Comparison of ENCODE assay signal across 25 mouse cellular contexts in genomic region chrX:142516406-142517131, GRCm38 (mm10).
DNase-seq lines count a peak whose midpoint lies in the region; ATAC-seq and TF ChIP-seq lines count a peak whose summit lies in the region.
"Had no signal": no experiment of that assay in that cellular context is flagged by ENCODE, and none has a peak within 500 bp of the region (broad histone marks: within the 10 kb centered on the region; RNA-seq: fewer than 3 reads in every experiment).

No protein-coding gene starts in this region.

- H3K9me3 ChIP-seq in heart, embryonic 11.5 days (replicated peaks; ENCODE audit: control insufficient read depth, low read length) = no peaks in the 10 kb centered on the region
- H3K9me3 ChIP-seq: forebrain, embryonic 10.5 days; heart, embryonic 10.5 days; limb, embryonic 10.5 days; lung, embryonic 15.5 days; midbrain, embryonic 15.5 days; neural tube, embryonic 15.5 days had no signal

- 68% methylated on average over 5 of the region's 5 CpGs for WGBS in lung, adult 2 months
- WGBS in heart, embryonic 11.5 days (ENCODE audit: insufficient replicate concordance) = 82% methylated on average over 5 of the region's 5 CpGs

- H3K4me1 ChIP-seq in lung, adult 2 months (ENCODE audit: control insufficient read depth, insufficient read depth, low read length) = no peaks in the 10 kb centered on the region
- no peaks in the 10 kb centered on the region for H3K4me1 ChIP-seq in heart, embryonic 11.5 days (ENCODE audit: control insufficient read depth, insufficient read depth, low read length)
- H3K4me1 ChIP-seq: forebrain, embryonic 10.5 days; heart, embryonic 10.5 days; limb, embryonic 10.5 days; lung, embryonic 15.5 days; midbrain, embryonic 15.5 days; neural tube, embryonic 15.5 days had no signal

- H3K4me2 ChIP-seq in heart, embryonic 11.5 days = no peak overlapping the region
- H3K4me2 ChIP-seq: lung, embryonic 15.5 days; midbrain, embryonic 15.5 days; neural tube, embryonic 15.5 days had no signal

- TF ChIP-seq CTCF in lung, adult 2 months (IDR thresholded peaks at IDR 0.05; ENCODE audit: insufficient read depth, low read length) = no peak

- DNase-seq in adrenal gland, adult (ENCODE audit: inconsistent age in 2 of 2, low spot score in 1 of 2) = peak; percentile 21 to 66
- DNase-seq in adrenal gland, adult 18-20 months (ENCODE audit: low spot score in 2 of 2) = no peak
- peak; percentile 52 to 56 for DNase-seq in lung, adult 18-20 months
- no peak for DNase-seq in lung, adult 2 months
- DNase-seq in lung, postnatal 10 days = peak; percentile 5
- DNase-seq in ovary, postnatal 14 days (ENCODE audit: low spot score) = no peak
- DNase-seq: adrenal gland, adult 8-10 months; cerebellum, adult 11 months; cerebellum, postnatal 14 days; embryo, embryonic 11 days; heart, postnatal 10 days; kidney, adult 9 months; kidney, postnatal 25 days; layer of hippocampus, adult 9-11 months; thymus, postnatal 14 days had no signal

- H3K9ac ChIP-seq in heart, embryonic 11.5 days (ENCODE audit: low read depth, low read length) = no peak overlapping the region
- H3K9ac ChIP-seq: lung, embryonic 15.5 days; midbrain, embryonic 15.5 days; neural tube, embryonic 15.5 days had no signal

- no peak overlapping the region for H3K27ac ChIP-seq in heart, embryonic 11.5 days (ENCODE audit: low read depth, low read length)
- H3K27ac ChIP-seq: forebrain, embryonic 10.5 days; heart, embryonic 10.5 days; limb, embryonic 10.5 days; lung, embryonic 15.5 days; midbrain, embryonic 15.5 days; neural tube, embryonic 15.5 days had no signal

- H3K4me3 ChIP-seq in lung, adult 2 months (replicated peaks; ENCODE audit: extremely low read depth, low read depth, low read length) = no peak overlapping the region
- no peak overlapping the region for H3K4me3 ChIP-seq in heart, embryonic 11.5 days (ENCODE audit: low read depth, low read length)
- H3K4me3 ChIP-seq: forebrain, embryonic 10.5 days; heart, embryonic 10.5 days; limb, embryonic 10.5 days; lung, embryonic 15.5 days; midbrain, embryonic 15.5 days; neural tube, embryonic 15.5 days had no signal

- no peaks in the 10 kb centered on the region for H3K36me3 ChIP-seq in heart, embryonic 11.5 days (ENCODE audit: control insufficient read depth, insufficient read depth, low read length)
- H3K36me3 ChIP-seq: forebrain, embryonic 10.5 days; heart, embryonic 10.5 days; limb, embryonic 10.5 days; lung, embryonic 15.5 days; midbrain, embryonic 15.5 days; neural tube, embryonic 15.5 days had no signal

- TF ChIP-seq POLR2A in lung, adult 2 months (IDR thresholded peaks at IDR 0.05; ENCODE audit: borderline replicate concordance, extremely low read depth, low read depth, low read length) = no peak

- H3K27me3 ChIP-seq in heart, embryonic 11.5 days (ENCODE audit: control insufficient read depth, insufficient read depth, low read length) = no peaks in the 10 kb centered on the region; the same call in 1 of the 2 replicates
- H3K27me3 ChIP-seq: CH12.LX; lung, embryonic 15.5 days; midbrain, embryonic 15.5 days had no signal

- ATAC-seq in heart, embryonic 11.5 days (replicated peaks; ENCODE audit: insufficient number of reproducible peaks, low FRiP score, low TSS enrichment) = no peak
- no peak for ATAC-seq in erythroblast, adult 5-6 weeks (replicated peaks; ENCODE audit: low FRiP score, poor library complexity, severe bottlenecking)
- ATAC-seq: inflammation-experienced regulatory T-cells, adult 6 months; midbrain, embryonic 15.5 days had no signal

Comparison
In these comparisons a context has a peak if more than half of its experiments do, and no peak if none do; other contexts are left out.
1. DNase-seq: peak in adrenal gland, adult (2 of 2), lung, adult 18-20 months (2 of 2) and lung, postnatal 10 days (single experiment); none in adrenal gland, adult 18-20 months (0 of 2), lung, adult 2 months (single experiment) and ovary, postnatal 14 days (single experiment).